Mouse (Mus musculus): ENCODE data around the gene Rhot2. TPM values are rescaled to one million over a fixed set of nuclear protein-coding genes. Genes with fewer than 3 reads are reported as not detected.

Rhot2 gene
- polyA plus RNA-seq, 1 experiment from 2014 or later: 23.5 TPM

DNA sequence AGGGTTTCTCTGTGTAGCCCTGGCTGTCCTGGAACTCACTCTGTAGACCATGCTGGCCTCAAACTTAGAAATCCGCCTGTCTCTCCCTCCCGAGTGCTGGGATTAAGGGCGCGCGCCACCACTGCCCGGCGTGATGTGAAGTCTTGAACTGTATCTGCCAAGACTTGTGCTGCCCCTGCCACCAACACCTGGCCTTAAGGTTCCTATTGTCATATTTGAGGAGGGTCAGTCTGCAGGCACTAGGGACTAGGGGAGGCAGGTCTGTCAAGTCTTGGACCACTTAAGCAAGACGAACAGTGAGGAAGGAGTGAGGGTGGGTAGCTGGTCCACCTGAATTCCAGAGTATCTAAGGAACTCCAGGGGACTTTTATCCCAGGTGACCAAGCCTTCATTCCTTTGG, 24.8 kb upstream of the Rhot2 start:
- Histone ChIP-seq H3K9ac (ENCODE audit: low read length) (no peak overlapping the region), H3K4me3 (replicated peaks; ENCODE audit: low read length) (no peak overlapping the region), H3K27ac (ENCODE audit: low read length) (no peak overlapping the region), H3K4me1 (ENCODE audit: control insufficient read depth, insufficient read depth, low read length) (peaks cover 14% of the 10 kb centered on the region), H3K4me2 (ENCODE audit: low read depth, low read length) (no peak overlapping the region), H3K27me3 (ENCODE audit: control insufficient read depth, insufficient read depth, low read length) (no peaks in the 10 kb centered on the region), H3K36me3 (ENCODE audit: control insufficient read depth, insufficient read depth, low read length) (no peaks in the 10 kb centered on the region), H3K9me3 (replicated peaks; ENCODE audit: control insufficient read depth, low read length) (no peaks in the 10 kb centered on the region)
- 83% methylated on average over 8 of the region's 8 CpGs for WGBS
- ATAC-seq (ENCODE audit: insufficient read depth, low FRiP score): no peak

DNA sequence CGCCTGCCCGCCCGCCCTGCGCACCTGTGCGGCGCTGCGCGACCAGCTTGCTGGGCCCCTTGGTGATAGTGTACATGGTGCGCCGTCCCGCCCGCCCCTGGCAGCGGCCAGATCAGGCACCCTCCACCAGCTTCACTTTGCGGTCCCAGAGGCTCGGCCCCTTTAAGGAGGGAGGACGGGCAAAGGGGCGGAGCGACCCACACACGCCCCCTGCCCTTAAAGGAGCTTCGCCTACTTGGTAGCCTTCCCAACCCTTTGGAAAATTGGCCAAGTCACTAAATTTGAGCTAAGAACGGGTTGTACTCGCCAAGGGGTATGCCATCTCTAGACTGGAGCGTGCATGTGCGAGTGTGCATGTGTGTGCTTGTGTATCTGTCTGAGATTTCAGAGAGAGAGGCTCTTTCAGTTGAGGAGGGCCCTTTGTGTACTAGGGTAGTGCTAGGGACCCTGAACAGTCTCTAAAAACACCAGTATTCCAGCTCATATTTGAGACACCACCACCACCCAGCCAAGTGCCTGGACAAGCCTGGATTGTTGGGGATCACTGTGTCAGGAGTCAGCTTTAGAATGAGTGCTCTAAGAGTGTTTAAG, 24.0 kb upstream of the Rhot2 start, which contains the start of gene Mcrip2:
Gene Mcrip2 (minus strand): TSS at position 164 of the 591 bp plus-strand sequence.
- under 1% methylated on average over 24 of the region's 24 CpGs for WGBS
- ATAC-seq (ENCODE audit: insufficient read depth, low FRiP score): peak; percentile 81
- peak within 1 kb of the TSS; percentile 79 for H3K9ac ChIP-seq (ENCODE audit: low read length)
- no peaks in the 10 kb centered on the region for H3K9me3 ChIP-seq (replicated peaks; ENCODE audit: control insufficient read depth, low read length)
- peak within 1 kb of the TSS; percentile 92 for H3K4me2 ChIP-seq (ENCODE audit: low read depth, low read length)
- peaks cover 8% of the 10 kb centered on the region; the same call in 1 of the 2 replicates for H3K4me1 ChIP-seq (ENCODE audit: control insufficient read depth, insufficient read depth, low read length)
- no peaks in the 10 kb centered on the region for H3K27me3 ChIP-seq (ENCODE audit: control insufficient read depth, insufficient read depth, low read length)
- peak within 1 kb of the TSS; percentile 80 for H3K27ac ChIP-seq (ENCODE audit: low read length)
- no peaks in the 10 kb centered on the region for H3K36me3 ChIP-seq (ENCODE audit: control insufficient read depth, insufficient read depth, low read length)
- peak within 1 kb of the TSS; percentile 86 for H3K4me3 ChIP-seq (replicated peaks; ENCODE audit: low read length)

DNA sequence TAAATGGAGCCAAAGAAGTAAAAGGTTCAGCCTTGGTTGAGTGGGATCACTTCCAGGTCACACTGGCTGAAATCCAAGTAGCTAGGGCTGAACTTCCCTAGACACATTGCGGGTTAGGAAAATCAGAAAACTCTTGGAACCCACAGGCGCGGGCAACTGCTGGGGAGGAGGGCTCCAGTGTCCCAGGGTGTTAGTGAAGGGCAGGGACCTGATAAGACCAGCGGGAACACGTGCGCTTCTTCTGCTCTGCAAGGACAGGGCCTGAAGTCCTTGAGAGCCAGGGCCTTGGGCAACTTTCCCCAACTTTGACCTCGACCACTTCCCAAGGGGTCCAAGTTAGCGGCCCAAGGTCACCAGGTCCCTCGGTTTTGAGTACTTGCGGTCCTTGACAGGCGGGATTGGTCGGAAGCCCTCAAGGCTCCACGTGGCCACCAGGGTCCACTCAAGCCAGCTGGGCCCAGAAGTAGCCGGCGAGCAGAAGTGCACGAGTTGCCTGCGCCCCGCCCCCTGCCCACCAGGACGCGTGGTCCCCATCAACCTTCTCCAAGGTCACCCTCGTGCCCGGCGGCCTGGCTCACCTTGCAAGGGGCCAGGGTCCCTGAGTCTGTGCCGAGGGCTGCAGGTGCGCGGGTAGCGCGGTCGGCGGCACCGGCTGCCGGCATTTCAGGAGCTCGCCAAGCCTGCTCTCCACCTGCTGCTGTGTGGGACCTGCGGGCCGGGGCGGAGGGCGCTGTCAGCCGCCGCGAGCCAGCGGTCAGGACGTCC, 23.4 kb upstream of the Rhot2 start:
- Histone ChIP-seq H3K4me2 (ENCODE audit: low read depth, low read length) (peak overlapping the region; percentile 92), H3K36me3 (ENCODE audit: control insufficient read depth, insufficient read depth, low read length) (0 out of 2 replicates have a peak, but pooled peaks cover 3% of the 10 kb centered on the region), H3K9ac (ENCODE audit: low read length) (peak overlapping the region; percentile 79), H3K27ac (ENCODE audit: low read length) (peak overlapping the region; percentile 80), H3K4me1 (ENCODE audit: control insufficient read depth, insufficient read depth, low read length) (peaks cover 8% of the 10 kb centered on the region; the same call in 1 of the 2 replicates), H3K27me3 (ENCODE audit: control insufficient read depth, insufficient read depth, low read length) (no peaks in the 10 kb centered on the region), H3K4me3 (replicated peaks; ENCODE audit: low read length) (peak overlapping the region; percentile 86), H3K9me3 (replicated peaks; ENCODE audit: control insufficient read depth, low read length) (no peaks in the 10 kb centered on the region)
- under 1% methylated on average over 42 of the region's 42 CpGs for WGBS
- peak; percentile 28; the same call in 1 of the 2 replicates for ATAC-seq (ENCODE audit: insufficient read depth, low FRiP score)

DNA sequence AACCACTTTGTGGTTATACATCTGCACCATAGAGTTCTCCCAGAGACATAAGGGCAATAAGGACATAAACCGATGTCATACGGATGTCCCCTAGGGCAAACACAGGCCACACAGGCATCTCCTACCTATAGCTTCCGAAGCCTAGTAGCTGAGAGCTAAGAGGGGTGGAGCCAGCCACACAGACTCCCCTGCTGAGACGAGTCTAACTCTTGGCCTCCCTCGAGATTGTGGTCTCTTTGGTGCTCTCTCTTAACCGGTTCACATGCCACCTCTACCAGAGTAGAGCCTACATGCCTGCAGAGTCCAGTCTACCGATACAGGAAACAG, 22.8 kb upstream of the Rhot2 start:
- Histone ChIP-seq H3K27me3 (ENCODE audit: control insufficient read depth, insufficient read depth, low read length) (no peaks in the 10 kb centered on the region), H3K4me3 (replicated peaks; ENCODE audit: low read length) (peak overlapping the region; percentile 86), H3K36me3 (ENCODE audit: control insufficient read depth, insufficient read depth, low read length) (0 out of 2 replicates have a peak, but pooled peaks cover 3% of the 10 kb centered on the region), H3K27ac (ENCODE audit: low read length) (peak overlapping the region; percentile 80), H3K9me3 (replicated peaks; ENCODE audit: control insufficient read depth, low read length) (no peaks in the 10 kb centered on the region), H3K4me2 (ENCODE audit: low read depth, low read length) (peak overlapping the region; percentile 92), H3K4me1 (ENCODE audit: control insufficient read depth, insufficient read depth, low read length) (peaks cover 8% of the 10 kb centered on the region; the same call in 1 of the 2 replicates), H3K9ac (ENCODE audit: low read length) (peak overlapping the region; percentile 79)
- WGBS: 17% methylated on average over 7 of the region's 7 CpGs
- no peak for ATAC-seq (ENCODE audit: insufficient read depth, low FRiP score)

- no peaks in the 10 kb centered on the region for H3K27me3 ChIP-seq (ENCODE audit: control insufficient read depth, insufficient read depth, low read length)
- H3K27ac ChIP-seq (ENCODE audit: low read length): peak overlapping the region; percentile 39; the same call in 1 of the 2 replicates
- H3K4me1 ChIP-seq (ENCODE audit: control insufficient read depth, insufficient read depth, low read length): peaks cover 13% of the 10 kb centered on the region; the same call in 1 of the 2 replicates
- no peak overlapping the region for H3K4me2 ChIP-seq (ENCODE audit: low read depth, low read length)
- no peak for ATAC-seq (ENCODE audit: insufficient read depth, low FRiP score)
- H3K36me3 ChIP-seq (ENCODE audit: control insufficient read depth, insufficient read depth, low read length): 0 out of 2 replicates have a peak, but pooled peaks cover 3% of the 10 kb centered on the region
- 86% methylated on average over 3 of the region's 3 CpGs for WGBS
- no peaks in the 10 kb centered on the region for H3K9me3 ChIP-seq (replicated peaks; ENCODE audit: control insufficient read depth, low read length)
- no peak overlapping the region for H3K9ac ChIP-seq (ENCODE audit: low read length)
- H3K4me3 ChIP-seq (replicated peaks; ENCODE audit: low read length): no peak overlapping the region
These were observed 21.5 kb upstream of the Rhot2 start for GRCm38 (mm10) chr17:25866172-25866571.

GRCm38 (mm10) chr17:25865288-25865687, 20.6 kb upstream of the Rhot2 start:
- Histone ChIP-seq H3K27me3 (ENCODE audit: control insufficient read depth, insufficient read depth, low read length) (no peaks in the 10 kb centered on the region), H3K4me1 (ENCODE audit: control insufficient read depth, insufficient read depth, low read length) (peaks cover 20% of the 10 kb centered on the region), H3K4me2 (ENCODE audit: low read depth, low read length) (peak overlapping the region; percentile 23; the same call in 1 of the 2 replicates), H3K4me3 (replicated peaks; ENCODE audit: low read length) (no peak overlapping the region), H3K36me3 (ENCODE audit: control insufficient read depth, insufficient read depth, low read length) (0 out of 2 replicates have a peak, but pooled peaks cover 3% of the 10 kb centered on the region), H3K27ac (ENCODE audit: low read length) (peak overlapping the region; percentile 39; the same call in 1 of the 2 replicates), H3K9me3 (replicated peaks; ENCODE audit: control insufficient read depth, low read length) (no peaks in the 10 kb centered on the region), H3K9ac (ENCODE audit: low read length) (no peak overlapping the region; the same call in 1 of the 2 replicates)
- 85% methylated on average over 11 of the region's 11 CpGs for WGBS
- ATAC-seq (ENCODE audit: insufficient read depth, low FRiP score): peak; percentile 23; the same call in 1 of the 2 replicates

GRCm38 (mm10) chr17:25864311-25864710, 19.7 kb upstream of the Rhot2 start:
- Histone ChIP-seq H3K4me3 (replicated peaks; ENCODE audit: low read length) (no peak overlapping the region), H3K9ac (ENCODE audit: low read length) (no peak overlapping the region), H3K4me2 (ENCODE audit: low read depth, low read length) (no peak overlapping the region), H3K27ac (ENCODE audit: low read length) (no peak overlapping the region), H3K36me3 (ENCODE audit: control insufficient read depth, insufficient read depth, low read length) (0 out of 2 replicates have a peak, but pooled peaks cover 3% of the 10 kb centered on the region), H3K9me3 (replicated peaks; ENCODE audit: control insufficient read depth, low read length) (no peaks in the 10 kb centered on the region), H3K4me1 (ENCODE audit: control insufficient read depth, insufficient read depth, low read length) (peaks cover 22% of the 10 kb centered on the region), H3K27me3 (ENCODE audit: control insufficient read depth, insufficient read depth, low read length) (no peaks in the 10 kb centered on the region)
- ATAC-seq (ENCODE audit: insufficient read depth, low FRiP score): no peak
- 89% methylated on average over 14 of the region's 14 CpGs for WGBS

DNA sequence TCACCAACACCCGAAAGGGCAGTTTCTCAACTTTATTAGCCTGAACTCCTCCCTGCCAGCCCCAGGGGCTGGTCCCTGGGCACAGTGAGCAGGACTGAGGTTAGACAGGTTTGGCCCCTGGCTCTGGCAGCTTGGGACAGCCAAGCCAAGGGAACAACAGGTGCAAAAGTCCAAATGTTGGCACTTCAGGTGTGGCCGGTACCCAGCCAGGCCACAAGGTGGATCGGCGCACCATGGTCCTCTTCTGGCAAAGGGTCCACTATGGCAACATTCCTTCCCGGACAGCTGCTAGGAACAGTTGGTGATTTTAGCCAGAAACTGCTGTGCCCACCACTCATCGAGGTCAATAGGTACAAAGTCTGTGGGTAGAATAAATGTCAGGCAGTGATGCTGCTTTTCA, 19.0 kb upstream of the Rhot2 start:
- H3K27ac ChIP-seq (ENCODE audit: low read length): no peak overlapping the region
- peaks cover 22% of the 10 kb centered on the region for H3K4me1 ChIP-seq (ENCODE audit: control insufficient read depth, insufficient read depth, low read length)
- H3K9ac ChIP-seq (ENCODE audit: low read length): no peak overlapping the region
- H3K4me3 ChIP-seq (replicated peaks; ENCODE audit: low read length): no peak overlapping the region
- H3K9me3 ChIP-seq (replicated peaks; ENCODE audit: control insufficient read depth, low read length): no peaks in the 10 kb centered on the region
- ATAC-seq (ENCODE audit: insufficient read depth, low FRiP score): no peak
- no peak overlapping the region for H3K4me2 ChIP-seq (ENCODE audit: low read depth, low read length)
- H3K36me3 ChIP-seq (ENCODE audit: control insufficient read depth, insufficient read depth, low read length): 0 out of 2 replicates have a peak, but pooled peaks cover 3% of the 10 kb centered on the region
- 90% methylated on average over 6 of the region's 6 CpGs for WGBS
- no peaks in the 10 kb centered on the region for H3K27me3 ChIP-seq (ENCODE audit: control insufficient read depth, insufficient read depth, low read length)

Measured in stomach, embryonic 16.5 days (tissue).